Mouse (Mus musculus): Measurements from ENCODE around the gene Slamf7.

GRCm38 (mm10) chr1:171652734-171653133 lies at the start of gene Slamf7:
- TF ChIP-seq TAL1 (conservative IDR thresholded peaks at IDR 0.05; ENCODE audit: low read depth, low read length) = no peak
- TF ChIP-seq CTCF (IDR thresholded peaks at IDR 0.05; ENCODE audit: low read depth, low read length) = no peak

Measured in G1E (cell line).